Mouse (Mus musculus): ENCODE results near the gene Atrnl1. TPM values are rescaled to one million over a fixed set of nuclear protein-coding genes. Genes with fewer than 3 reads are reported as not detected.
A peak's percentile ranks its signal among the peaks of the same experiment; 100 is the strongest.
"Not testable (repeated sequence)": the region's sequence is repeated elsewhere in the genome, so short reads cannot be mapped to it uniquely, and the experiment has no call there.

The Atrnl1 gene
- total and polyA plus RNA-seq, 3 experiments, result 5.7 to 24.4 (median 23.4) TPM

DNA sequence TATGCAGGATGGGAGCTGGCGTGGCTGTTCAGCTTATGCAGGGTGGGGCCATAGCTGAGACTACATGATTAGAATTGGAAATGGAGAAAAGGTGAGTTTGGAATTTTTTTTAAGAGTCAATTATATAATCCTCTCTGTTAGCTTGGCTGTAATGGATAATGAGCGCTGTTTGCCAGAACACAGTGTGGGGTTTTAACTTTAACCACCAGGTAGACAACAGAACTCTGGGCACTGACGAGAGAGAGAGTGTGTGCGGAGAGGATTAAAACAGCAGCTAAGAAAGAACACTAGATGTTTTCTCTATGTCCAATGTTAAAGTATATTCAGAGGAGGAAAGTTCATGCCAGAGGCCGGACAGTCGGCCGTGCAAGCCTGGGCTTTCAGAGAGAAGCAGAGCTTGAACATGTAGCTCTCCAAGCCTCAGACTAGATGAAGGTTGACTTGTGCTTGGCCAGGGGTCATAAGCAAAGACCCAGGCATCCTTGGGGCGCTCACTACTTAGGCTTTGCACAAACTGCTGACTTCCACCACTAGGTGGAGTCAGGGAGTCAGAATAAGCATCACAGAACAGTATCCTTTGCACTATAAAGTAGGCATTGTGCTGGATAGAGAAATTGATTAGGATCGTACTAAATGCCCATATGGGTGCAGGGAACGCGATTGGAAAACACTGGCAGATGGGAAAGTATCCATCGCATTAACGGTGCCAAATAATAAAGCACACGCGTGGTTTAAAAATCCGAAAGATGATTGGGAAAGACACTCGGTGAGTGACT, 205.6 kb downstream of the Atrnl1 start:
- DNase-seq, result peak; percentile 9

DNA sequence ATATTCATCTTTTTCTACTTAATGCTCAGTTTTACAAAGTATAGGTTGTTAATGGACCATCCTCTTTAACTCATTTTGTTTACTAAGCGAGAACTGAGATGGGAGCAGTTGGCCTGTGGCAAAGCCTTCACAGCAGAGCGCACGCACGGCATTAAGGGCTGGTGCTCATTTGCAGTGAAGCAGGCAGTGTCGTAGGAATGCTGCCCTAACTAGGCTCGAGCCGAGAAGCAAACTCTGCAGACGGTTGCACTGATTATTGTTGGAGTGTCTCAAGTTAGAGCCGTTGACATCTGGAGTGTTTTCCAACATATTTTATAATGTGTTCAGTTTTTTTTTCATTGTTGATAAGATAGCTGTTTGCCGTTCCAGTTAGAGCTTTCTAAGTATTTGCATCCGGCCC, 206.9 kb downstream of the Atrnl1 start:
- DNase-seq, result no peak

GRCm38 (mm10) chr19:57823446-57823845, 212.6 kb downstream of the Atrnl1 start:
- DNase-seq, result no peak

- peak; percentile 39 for DNase-seq
Measured at GRCm38 (mm10) chr19:57825271-57826207, 214.7 kb downstream of the Atrnl1 start.

DNA sequence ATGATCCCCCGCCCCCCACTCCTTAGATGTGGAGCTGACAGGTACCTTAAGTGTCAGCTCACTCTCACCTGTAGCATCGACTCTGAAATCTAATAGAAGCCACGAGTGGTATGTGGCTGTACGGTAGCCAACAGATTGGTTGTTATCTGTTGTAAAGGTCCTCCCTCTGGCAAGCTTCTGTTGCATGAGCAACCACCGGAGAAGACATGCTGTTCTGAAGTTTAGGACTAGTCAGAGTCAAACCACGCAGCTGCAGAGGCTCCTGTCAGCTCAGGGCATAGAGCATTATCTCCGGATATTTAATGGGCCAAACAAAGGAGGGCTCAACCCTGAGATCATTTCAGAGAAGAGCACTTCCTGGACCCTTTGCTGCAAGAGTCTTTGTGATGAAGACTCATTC, 222.2 kb downstream of the Atrnl1 start:
- DNase-seq, result no peak

DNA sequence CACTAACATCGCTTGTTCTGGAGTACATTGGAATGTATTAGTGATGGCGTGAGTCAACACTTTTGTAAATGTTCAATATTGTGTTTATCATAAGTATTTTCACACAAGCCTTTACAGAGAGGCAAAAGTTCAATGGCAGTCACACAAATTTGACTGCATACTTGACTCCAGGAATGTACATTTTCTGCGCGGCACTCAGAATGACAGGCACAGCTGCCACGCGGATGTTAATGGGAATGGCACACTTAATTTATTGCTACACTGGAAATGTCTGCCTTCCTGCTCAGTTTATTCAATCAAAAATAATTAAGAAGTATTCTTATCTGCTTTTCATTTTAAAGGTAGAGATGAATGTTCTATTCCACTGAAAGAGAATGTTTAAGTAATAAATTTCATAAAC, 227.0 kb downstream of the Atrnl1 start:
- no peak for DNase-seq

- DNase-seq, result no peak
Measured at GRCm38 (mm10) chr19:57838546-57838945, 227.7 kb downstream of the Atrnl1 start.

DNA sequence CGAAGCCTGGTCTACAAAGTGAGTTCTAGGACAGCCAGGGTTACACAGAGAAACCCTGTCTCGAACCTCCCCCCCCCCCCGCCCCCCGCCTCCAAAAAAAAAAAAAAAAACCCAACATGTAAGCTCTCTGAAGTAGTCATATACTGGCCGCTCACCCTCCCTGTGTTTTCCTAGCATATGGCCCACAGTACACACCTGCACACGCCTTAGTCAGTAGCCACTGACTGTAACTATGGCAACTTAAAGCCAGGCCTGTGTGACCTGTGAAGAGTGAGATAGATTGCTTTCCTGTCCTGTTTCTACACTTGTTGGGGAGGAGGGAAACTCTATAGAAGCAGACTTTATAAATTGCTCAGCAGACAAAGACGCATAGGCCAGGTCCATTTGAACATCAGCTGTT, 239.1 kb downstream of the Atrnl1 start:
- no peak for DNase-seq

DNA sequence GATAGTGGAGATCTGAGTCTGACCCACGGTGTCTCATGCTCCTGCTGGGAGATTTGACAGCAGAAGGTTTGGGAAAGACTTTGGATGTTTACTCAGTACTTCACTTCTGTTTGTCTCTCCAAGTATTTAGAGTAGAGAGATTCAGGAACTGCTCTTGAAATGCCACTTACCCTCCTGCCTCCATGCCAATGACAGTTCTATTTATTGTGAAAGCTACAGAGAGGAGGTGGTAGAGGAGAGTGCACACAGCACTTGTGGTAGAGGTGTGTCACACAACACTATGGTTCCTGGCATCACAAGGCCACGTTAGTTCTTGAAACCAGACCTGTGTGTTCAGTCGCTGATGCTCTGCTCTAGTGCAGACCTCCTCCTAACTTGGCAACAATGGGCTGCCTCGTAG, 257.5 kb downstream of the Atrnl1 start:
- DNase-seq, result no peak

GRCm38 (mm10) chr19:57870871-57871270, 260.0 kb downstream of the Atrnl1 start:
- no peak for DNase-seq

DNA sequence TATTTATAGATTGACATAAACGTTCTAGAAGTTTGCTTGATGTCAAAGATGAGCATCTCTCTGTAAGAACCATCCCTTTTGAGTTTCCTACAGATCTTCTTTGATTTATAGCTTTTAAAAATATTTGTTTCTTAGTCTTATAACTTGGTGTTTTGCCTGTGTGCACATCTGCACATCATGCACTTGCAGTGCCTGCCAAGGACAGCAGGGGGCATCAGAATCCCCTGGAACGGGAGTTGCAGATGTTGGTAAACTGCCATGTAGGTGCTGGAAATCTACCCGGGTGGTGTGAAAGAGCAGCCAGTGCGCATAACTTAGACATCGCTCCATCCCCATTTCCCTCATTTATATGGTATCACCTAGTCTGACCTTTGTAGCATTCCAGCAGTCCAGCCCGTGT, 265.2 kb downstream of the Atrnl1 start:
- DNase-seq, result no peak

GRCm38 (mm10) chr19:57877343-57877742, 266.5 kb downstream of the Atrnl1 start:
- DNase-seq, result no peak

DNA sequence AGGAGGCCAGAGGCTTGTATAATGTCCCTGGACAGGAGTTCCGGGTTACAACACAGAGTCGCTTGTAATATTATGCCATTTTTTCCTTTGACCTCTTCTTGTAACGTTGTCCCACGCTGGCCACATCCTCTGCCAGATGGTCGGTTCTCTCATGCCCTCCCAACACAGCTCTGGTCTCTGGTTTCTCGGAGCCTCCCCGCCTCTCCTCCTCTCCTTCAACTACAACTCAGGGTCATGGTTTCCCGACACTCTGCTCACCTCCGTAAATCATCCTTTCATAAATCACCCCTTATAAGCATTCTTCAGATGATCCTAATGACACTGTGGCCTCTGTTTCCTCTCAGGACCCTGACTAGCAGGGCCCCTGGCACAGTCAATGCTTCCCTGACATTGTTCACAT, 267.7 kb downstream of the Atrnl1 start:
- DNase-seq, result no peak

DNA sequence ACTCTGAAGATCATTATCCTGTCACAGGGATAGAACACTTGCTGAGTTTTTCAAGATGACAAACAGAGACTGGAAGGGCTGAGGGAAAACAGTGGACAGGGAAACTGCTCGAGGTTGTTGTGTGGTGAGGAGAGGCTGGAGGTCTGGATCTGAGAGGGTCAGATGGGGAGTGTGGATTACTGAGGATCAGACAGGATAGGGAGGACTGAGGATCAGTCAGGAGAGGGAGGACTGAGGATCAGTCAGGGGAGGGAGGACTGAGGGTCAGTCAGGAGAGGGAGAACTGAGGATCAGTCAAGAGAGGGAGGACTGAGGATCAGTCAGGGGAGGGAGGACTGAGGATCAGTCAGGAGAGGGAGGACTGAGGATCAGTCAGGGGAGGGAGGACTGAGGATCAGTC, 269.0 kb downstream of the Atrnl1 start:
- not testable (repeated sequence) for DNase-seq

GRCm38 (mm10) chr19:57881927-57882326, 271.1 kb downstream of the Atrnl1 start:
- peak; percentile 25 for DNase-seq

DNA sequence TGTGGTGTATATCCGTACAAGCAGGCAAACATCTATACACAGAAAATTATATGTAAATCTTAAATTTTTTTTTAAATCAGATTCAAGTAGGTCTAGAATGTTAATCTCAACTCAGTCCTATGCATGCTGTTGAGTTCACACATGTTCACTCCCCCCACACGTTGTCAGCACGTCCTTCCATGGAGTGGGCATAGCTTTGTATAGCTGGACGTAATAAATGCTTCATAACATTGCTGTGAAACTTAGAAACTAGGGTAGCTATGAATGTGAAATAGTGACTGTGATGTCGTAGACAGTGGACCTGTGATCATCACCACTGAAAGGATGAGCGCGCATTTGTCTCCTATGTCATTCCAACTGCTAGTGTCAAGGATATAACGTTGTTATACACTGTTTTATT, 278.0 kb downstream of the Atrnl1 start:
- no peak for DNase-seq

- no peak for DNase-seq
Measured at GRCm38 (mm10) chr19:57889741-57890140, 278.9 kb downstream of the Atrnl1 start.

DNA sequence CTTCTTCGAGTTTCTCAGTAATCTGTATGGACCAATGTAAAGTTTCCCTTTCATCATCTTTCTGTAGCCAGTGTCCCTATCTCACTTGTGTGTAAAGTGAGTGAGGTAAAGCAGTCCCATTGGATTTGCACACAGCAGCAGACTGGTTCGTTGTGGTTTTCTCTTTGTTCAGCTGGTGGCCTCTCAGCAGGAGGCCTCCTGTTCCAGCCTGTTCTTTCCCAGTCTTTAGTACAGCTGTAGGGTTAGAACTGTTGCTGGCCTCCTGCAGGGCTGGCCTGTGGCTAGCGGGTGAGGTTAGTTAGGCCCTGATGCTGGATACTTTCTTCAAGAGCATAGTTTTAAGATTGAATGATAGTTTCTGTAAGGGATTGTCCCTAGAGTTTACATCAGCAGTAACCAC, 280.1 kb downstream of the Atrnl1 start:
- DNase-seq, result no peak

- DNase-seq, result no peak
Measured at GRCm38 (mm10) chr19:57894191-57894590, 283.4 kb downstream of the Atrnl1 start.

DNA sequence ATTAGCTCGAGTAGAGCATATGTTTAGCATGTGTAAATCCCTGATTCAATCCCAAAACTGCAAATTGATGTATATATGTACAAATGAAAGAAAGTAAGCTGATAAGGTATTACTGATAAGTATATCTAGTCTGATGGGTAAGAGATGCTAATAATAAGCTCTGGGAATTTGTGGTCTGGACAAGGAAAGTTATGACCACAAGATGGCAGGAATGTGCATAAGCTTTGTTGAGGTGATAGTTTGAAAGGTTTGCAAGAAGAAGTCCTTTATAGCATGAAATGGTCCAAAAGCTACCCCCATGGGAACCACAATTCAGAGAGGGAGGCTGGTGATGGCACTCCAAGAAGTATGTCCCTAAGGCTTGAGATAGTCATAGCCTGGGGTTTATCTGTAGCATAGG, 289.2 kb downstream of the Atrnl1 start:
- DNase-seq, result no peak

GRCm38 (mm10) chr19:57909466-57909865, 298.6 kb downstream of the Atrnl1 start:
- no peak for DNase-seq

- no peak for DNase-seq
Measured at GRCm38 (mm10) chr19:57910650-57911049, 299.8 kb downstream of the Atrnl1 start.

DNA sequence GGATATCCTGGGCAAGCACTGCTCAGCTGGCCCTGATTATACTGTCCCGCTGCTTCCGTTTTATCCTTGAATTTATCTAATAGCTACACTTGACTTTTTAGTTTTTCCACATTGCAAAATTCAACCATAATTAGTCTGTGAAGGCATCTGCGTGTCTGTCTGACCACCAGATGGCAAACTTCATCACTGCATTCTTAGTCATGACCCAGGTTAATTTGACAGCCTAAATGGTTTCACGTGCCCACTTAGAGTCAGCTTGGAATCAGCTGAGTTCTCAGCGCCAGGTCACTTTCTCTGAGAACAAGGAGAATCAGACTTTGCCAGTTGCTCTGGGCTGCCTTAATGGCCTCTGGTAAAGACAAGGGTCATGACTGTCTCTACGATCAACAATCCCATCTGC, 305.5 kb downstream of the Atrnl1 start:
- no peak for DNase-seq
